Mouse (Mus musculus) intestine, embryonic 16.5 days (tissue): ENCODE measurements around the gene BC005624. TPM values are rescaled to one million over a fixed set of nuclear protein-coding genes. Genes with fewer than 3 reads are reported as not detected.

ENCODE experiments used
- ATAC-seq: fragments of 200-750 bp; cut with Nextera tagmentation; 2 replicates; pipeline ENCODE4 v1.8.0; 2017; ENCODE audit warnings: moderate TSS enrichment, moderate library complexity
- H3K27ac ChIP-seq: fragments of 300-500 bp; sonication (generic); 2 replicates; pipeline ENCODE4 v1.5.1; 2014; ENCODE audit warnings: mild to moderate bottlenecking, low read length
- H3K27me3 ChIP-seq: fragments of 300-500 bp; sonication (generic); replicated peaks from 2 replicates; pipeline ENCODE4 v1.6.1; 2014; ENCODE audit warnings: low read length, control low read depth, mixed read lengths; ENCODE audit not compliant: control insufficient read depth, insufficient read depth
- H3K36me3 ChIP-seq: fragments of 300-500 bp; sonication (generic); 2 replicates; pipeline ENCODE4 v1.6.1; 2014; ENCODE audit warnings: low read length, control low read depth; ENCODE audit not compliant: control insufficient read depth, insufficient read depth
- H3K4me1 ChIP-seq: fragments of 300-500 bp; sonication (generic); 2 replicates; pipeline ENCODE4 v1.6.1; 2014; ENCODE audit warnings: low read length, control low read depth, mixed read lengths; ENCODE audit not compliant: control insufficient read depth, insufficient read depth
- H3K4me2 ChIP-seq: fragments of 300-500 bp; sonication (generic); 2 replicates; pipeline ENCODE4 v1.6.1; 2014; ENCODE audit warnings: low read depth, low read length, control low read depth
- H3K4me3 ChIP-seq: fragments of 300-500 bp; sonication (generic); 2 replicates; pipeline ENCODE4 v1.5.1; 2014; ENCODE audit warnings: mild to moderate bottlenecking, low read length
- H3K9ac ChIP-seq: fragments of 300-500 bp; sonication (generic); 2 replicates; pipeline ENCODE4 v1.6.1; 2014; ENCODE audit warnings: low read depth, low read length
- H3K9me3 ChIP-seq: fragments of 300-500 bp; sonication (generic); 2 replicates; pipeline ENCODE4 v1.6.1; 2016; ENCODE audit warnings: low read length, control low read depth; ENCODE audit not compliant: control insufficient read depth
- WGBS: fragments of 180-500 bp; shearing (Covaris S2); extraction: QIAGEN DNeasy Blood & Tissue Kit; methylation state at CpG from one replicate; pipeline ENCODE4 v1.1.7; 2014; 5-methylcytosine and 5-hydroxymethylcytosine counted together
- polyA plus RNA-seq: library from polyadenylated mRNA; unstranded; fragments of >200 nt; fragmentation: Nextera tagmentation; extraction: Ambion mirVana; gene quantifications from 2 replicates; pipeline ENCODE4 v1.2.1, GENCODE M21; 2015

Gene BC005624
- 48.5 and 50.5 TPM in 2 replicates for polyA plus RNA-seq

DNA sequence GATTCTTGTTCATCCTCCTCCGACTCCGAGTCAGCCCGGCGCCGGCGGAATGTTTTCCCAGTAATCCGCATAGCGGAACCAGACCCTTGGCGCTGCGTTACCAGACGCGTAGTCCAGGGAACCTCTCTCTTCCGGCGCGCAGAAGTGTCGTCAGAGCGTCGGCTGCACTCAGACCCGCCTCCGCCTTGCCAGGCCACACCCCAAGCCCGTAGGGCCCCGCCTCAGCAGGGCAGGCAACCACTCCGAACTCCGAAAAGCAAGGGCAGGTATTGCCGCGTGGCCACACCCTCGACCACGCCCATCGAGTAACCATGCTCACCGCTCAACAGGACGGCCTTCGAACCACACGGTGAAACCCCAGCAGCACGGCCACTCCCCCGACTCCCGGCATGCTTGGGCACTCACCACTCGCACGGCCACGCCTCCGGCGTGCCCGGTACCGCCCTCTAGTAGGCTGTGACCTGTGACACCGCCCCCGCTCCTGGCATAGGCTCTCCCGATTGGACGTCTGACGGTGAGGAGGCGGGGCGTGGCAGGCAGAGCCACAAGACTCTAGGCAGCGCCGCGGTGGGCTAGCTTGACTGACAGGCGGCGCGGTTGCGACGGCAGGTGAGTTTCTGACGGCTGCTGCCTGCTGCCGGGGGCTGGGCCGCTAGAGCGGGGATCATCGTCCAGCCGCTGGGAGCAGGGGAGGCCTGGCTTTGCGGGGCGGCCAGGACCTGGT is at the start of gene BC005624, which contains the start of gene Usp20:
Gene BC005624 (minus strand): TSS at position 412 of the 724 bp plus-strand sequence.
Gene Usp20 (plus strand): TSS at position 490 of the 724 bp plus-strand sequence.
- peak within 1 kb of the TSS; percentile 61; the same call in 1 of the 2 replicates for H3K27ac ChIP-seq
- peak within 1 kb of the TSS; percentile 74 for H3K4me3 ChIP-seq
- peak within 1 kb of the TSS; percentile 81 for H3K4me2 ChIP-seq
- peak; percentile 97 for ATAC-seq
- WGBS: under 1% methylated on average over 66 of the region's 66 CpGs
- H3K9me3 ChIP-seq: no peaks in the 10 kb centered on the region
- H3K4me1 ChIP-seq: peaks cover 21% of the 10 kb centered on the region
- H3K27me3 ChIP-seq: no peaks in the 10 kb centered on the region
- H3K9ac ChIP-seq: peak within 1 kb of the TSS; percentile 73
- peaks cover 3% of the 10 kb centered on the region; the same call in 1 of the 2 replicates for H3K36me3 ChIP-seq

DNA sequence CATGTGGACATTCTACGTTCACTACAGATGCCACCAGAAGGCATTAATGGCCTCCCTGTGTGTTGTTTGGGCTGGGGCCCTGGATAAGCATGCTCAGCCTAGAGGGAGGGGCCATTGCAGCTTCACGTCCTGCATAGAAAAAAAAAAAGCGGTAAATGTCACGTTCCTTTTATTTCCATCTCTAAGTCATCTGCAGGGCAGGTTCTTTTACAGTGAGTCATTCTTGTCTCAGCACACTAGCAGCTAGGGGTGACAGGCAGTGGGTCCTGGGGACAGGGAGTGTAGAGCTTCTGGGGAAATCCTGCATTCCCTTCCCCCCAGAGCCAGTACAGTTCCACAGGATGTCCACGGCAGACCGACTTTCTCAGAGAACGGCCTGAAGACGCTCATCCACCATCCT is 44.6 kb upstream of the BC005624 start:
- no peaks in the 10 kb centered on the region for H3K27me3 ChIP-seq
- no peak overlapping the region for H3K9ac ChIP-seq
- WGBS: 61% methylated on average over 8 of the region's 8 CpGs
- no peaks in the 10 kb centered on the region; the same call in 1 of the 2 replicates for H3K36me3 ChIP-seq
- no peak overlapping the region for H3K4me2 ChIP-seq
- no peaks in the 10 kb centered on the region for H3K9me3 ChIP-seq
- H3K4me3 ChIP-seq: no peak overlapping the region
- H3K27ac ChIP-seq: no peak overlapping the region
- H3K4me1 ChIP-seq: no peaks in the 10 kb centered on the region
- no peak for ATAC-seq

DNA sequence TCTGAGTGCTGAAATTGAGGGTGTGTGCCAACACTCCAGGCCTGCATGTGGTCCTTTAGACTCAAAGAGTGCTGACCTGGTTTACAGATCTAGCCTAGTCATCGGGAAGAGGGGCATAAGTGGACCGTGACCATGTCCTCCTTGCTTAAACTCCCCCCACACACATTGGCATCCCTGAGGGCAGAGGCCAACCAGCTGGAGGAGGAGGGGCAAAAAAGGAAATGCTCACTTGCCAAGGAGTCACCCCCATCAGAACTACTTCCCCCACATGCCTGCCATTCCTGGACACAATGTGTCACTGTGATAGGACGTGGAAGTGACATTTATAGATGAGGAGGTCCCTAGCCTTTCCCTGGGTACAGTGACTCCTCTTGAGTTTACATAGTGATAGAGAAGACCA is 43.5 kb upstream of the BC005624 start:
- no peaks in the 10 kb centered on the region for H3K27me3 ChIP-seq
- no peak overlapping the region for H3K27ac ChIP-seq
- no peak for ATAC-seq
- no peaks in the 10 kb centered on the region for H3K4me1 ChIP-seq
- WGBS: 80% methylated on average over 3 of the region's 3 CpGs
- no peak overlapping the region for H3K4me3 ChIP-seq
- H3K4me2 ChIP-seq: no peak overlapping the region
- no peak overlapping the region for H3K9ac ChIP-seq
- no peaks in the 10 kb centered on the region; the same call in 1 of the 2 replicates for H3K36me3 ChIP-seq
- no peaks in the 10 kb centered on the region for H3K9me3 ChIP-seq

DNA sequence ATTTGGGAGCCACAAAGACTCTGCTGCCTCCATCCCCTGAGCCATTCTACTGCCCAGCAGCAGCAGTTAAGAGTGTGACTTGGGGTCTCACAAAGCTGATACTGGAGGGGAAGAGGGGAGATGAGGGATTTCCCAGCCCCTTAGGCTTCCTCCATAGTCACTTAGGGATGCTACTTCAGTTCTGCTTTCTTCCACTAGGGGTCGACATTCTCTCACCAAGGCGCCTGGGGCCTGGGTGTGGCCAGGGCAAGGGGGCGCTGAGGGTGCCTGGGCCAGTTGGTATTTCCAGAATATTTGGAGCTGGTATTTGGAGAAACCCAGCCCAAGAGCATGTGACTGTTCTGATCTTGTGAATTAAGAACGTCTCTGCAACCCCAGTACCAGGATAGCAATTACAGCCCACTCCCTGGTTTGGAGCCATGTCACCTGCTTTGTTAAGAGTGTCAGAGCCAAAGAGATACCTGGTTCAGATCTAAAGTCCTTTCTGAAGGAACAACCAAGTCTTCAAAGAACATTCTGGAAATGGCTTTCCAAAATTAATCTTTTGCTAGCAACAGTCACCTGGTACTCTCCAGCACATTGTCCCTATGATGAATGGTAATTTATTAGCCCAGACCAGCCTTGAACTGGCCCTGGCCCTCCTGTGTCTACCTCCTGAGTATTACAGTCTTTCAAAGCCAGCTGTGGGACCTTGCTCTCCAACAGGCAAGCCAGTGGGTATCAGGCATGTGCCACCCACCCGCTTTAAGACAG is 42.8 kb upstream of the BC005624 start:
- ATAC-seq: peak; percentile 60
- no peaks in the 10 kb centered on the region; the same call in 1 of the 2 replicates for H3K36me3 ChIP-seq
- WGBS: 25% methylated on average over 5 of the region's 5 CpGs
- no peak overlapping the region for H3K4me3 ChIP-seq
- H3K4me2 ChIP-seq: no peak overlapping the region
- H3K4me1 ChIP-seq: no peaks in the 10 kb centered on the region
- H3K9ac ChIP-seq: no peak overlapping the region
- no peaks in the 10 kb centered on the region for H3K9me3 ChIP-seq
- H3K27me3 ChIP-seq: no peaks in the 10 kb centered on the region
- no peak overlapping the region for H3K27ac ChIP-seq

DNA sequence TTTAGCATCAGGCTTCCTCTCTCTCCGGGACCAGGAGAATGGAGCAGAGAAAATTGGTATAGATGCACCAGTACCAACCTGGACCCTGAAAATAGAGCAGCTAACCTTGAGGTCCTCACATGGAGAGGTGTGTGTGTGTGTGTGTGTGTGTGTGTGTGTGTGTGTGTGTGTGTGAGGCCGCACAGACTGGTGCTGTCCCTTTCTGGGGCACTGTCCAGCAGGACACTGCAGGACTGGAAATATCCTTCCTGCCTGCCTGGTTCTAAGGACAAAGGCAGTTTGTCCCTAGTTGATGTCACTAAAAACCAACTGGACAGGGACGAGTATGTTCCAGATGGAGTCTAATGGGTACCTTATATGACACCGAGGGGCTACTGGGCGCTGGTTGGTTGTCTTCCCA is 41.9 kb upstream of the BC005624 start:
- Histone ChIP-seq H3K4me3 (no peak overlapping the region), H3K9me3 (no peaks in the 10 kb centered on the region), H3K27ac (no peak overlapping the region), H3K4me2 (no peak overlapping the region), H3K4me1 (no peaks in the 10 kb centered on the region), H3K27me3 (no peaks in the 10 kb centered on the region), H3K36me3 (no peaks in the 10 kb centered on the region; the same call in 1 of the 2 replicates), H3K9ac (no peak overlapping the region)
- 75% methylated on average over 5 of the region's 5 CpGs for WGBS
- no peak for ATAC-seq

DNA sequence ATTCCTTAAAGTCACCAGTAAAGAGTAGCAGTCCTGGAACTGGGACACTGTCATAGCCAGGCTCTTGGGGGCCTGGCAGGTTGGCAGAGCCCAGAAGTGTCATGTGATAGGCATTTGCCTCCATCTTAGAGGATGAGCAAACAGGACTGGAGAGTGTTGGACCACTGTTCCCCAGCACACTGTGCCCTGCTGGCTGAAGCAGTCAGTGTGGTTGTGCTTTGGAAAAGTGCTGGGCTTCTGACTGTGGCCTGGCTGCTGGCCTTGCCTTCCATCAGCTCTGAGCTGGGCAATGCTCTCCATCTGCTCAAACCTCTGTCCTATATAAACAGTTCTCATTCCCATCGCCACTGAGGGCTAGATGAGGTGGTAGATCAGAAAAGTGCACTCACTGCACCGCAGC is 38.2 kb upstream of the BC005624 start:
- Histone ChIP-seq H3K4me1 (no peaks in the 10 kb centered on the region), H3K27me3 (no peaks in the 10 kb centered on the region), H3K36me3 (0 out of 2 replicates have a peak, but pooled peaks cover 4% of the 10 kb centered on the region), H3K27ac (no peak overlapping the region), H3K9ac (no peak overlapping the region), H3K4me2 (no peak overlapping the region), H3K4me3 (no peak overlapping the region), H3K9me3 (no peaks in the 10 kb centered on the region)
- no peak for ATAC-seq
- WGBS: 91% methylated on average over 2 of the region's 2 CpGs

DNA sequence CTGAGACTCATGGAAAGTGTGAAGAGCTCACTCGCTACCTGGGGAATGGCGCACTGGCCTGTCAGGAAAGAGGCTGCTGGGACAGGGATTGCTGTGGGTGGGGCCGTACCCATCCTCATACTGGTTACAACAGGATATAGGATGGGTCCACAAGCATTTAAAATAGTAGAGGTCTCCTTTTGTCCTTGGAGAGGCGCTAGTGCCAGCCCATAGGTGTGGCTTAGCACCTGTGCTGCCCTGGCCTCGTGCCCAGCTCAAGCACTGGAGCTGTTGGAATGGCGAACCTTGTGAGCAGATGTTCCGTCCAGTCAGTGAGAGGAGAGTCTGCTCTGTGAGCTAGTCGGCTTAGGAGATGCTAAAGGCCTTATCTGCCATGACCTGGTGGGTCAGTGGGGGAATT is 37.0 kb upstream of the BC005624 start:
- Histone ChIP-seq H3K4me1 (no peaks in the 10 kb centered on the region), H3K4me2 (no peak overlapping the region), H3K9ac (no peak overlapping the region), H3K4me3 (no peak overlapping the region), H3K36me3 (0 out of 2 replicates have a peak, but pooled peaks cover 4% of the 10 kb centered on the region), H3K27me3 (no peaks in the 10 kb centered on the region), H3K27ac (no peak overlapping the region), H3K9me3 (no peaks in the 10 kb centered on the region)
- ATAC-seq: no peak
- WGBS: 80% methylated on average over 8 of the region's 8 CpGs

DNA sequence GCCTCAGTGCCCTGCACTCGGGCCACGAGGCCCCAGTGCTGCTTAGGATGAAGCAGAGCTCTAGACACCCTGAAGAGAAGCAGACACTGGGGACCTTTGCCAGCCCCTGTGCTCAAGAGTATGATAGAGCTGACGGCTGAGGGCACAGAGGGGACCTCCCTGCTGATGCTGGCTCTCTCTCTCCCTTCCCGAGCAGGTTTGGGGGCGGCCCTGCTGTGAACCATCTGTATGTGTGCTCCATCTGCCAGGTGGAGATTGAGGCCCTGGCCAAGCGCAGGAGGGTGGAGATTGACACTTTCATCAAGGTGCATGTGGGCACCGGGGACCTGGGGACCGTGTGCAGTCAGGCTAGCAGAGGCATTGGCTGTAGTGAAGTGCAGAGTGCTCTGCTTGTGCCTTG is 36.5 kb upstream of the BC005624 start:
- ATAC-seq: no peak

DNA sequence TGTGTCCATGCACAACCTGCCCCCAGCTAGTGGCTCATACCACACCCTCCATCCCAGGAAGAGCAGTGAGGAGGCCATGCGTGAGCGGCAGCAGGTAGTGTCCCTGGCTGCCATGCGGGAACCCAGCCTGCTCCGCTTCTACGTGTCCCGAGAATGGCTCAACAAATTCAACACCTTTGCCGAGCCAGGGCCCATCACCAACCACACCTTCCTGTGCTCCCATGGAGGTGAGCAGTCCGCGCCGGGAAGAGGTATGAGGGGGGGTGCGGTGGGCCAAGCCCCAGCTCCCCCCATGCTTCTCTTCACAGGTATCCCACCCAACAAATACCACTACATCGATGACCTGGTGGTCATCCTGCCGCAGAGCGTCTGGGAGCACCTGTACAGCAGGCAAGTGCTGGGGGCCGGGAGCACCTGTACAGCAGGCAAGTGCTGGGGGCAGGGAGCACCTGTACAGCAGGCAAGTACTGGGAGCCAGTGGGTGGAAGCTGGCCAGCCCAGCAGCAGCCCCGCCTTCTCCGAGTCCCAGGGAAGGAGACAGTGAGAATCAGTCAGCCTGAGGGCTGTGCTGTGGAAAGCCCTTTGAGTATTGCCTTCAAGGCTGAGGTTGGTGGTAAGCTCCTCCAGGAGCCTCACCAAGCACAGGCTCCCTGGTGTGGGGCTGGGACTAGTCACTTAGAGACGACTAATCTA is 35.8 kb upstream of the BC005624 start:
- Histone ChIP-seq H3K27ac (no peak overlapping the region), H3K4me2 (no peak overlapping the region), H3K9me3 (no peaks in the 10 kb centered on the region), H3K36me3 (0 out of 2 replicates have a peak, but pooled peaks cover 4% of the 10 kb centered on the region), H3K4me1 (no peaks in the 10 kb centered on the region), H3K27me3 (no peaks in the 10 kb centered on the region), H3K4me3 (no peak overlapping the region), H3K9ac (no peak overlapping the region)
- WGBS: 91% methylated on average over 18 of the region's 18 CpGs
- no peak for ATAC-seq

More for the DNA sequence above, 36.5 kb upstream of the BC005624 start:
- no peak overlapping the region for H3K4me3 ChIP-seq
- no peak overlapping the region for H3K9ac ChIP-seq
- H3K27ac ChIP-seq: no peak overlapping the region
- no peak overlapping the region for H3K4me2 ChIP-seq
- H3K4me1 ChIP-seq: no peaks in the 10 kb centered on the region
- no peaks in the 10 kb centered on the region for H3K9me3 ChIP-seq
- 80% methylated on average over 8 of the region's 8 CpGs for WGBS
- H3K27me3 ChIP-seq: no peaks in the 10 kb centered on the region
- H3K36me3 ChIP-seq: 0 out of 2 replicates have a peak, but pooled peaks cover 4% of the 10 kb centered on the region
